Mouse (Mus musculus) G1E (cell line): ENCODE data around the gene BC067074.

ENCODE experiments used
- CTCF ChIP-seq: IDR thresholded peaks from 2 replicates; pipeline ENCODE4 v1.5.1; 2012; ENCODE audit warnings: low read depth, low read length, inconsistent platforms, mixed read lengths
- GATA1 ChIP-seq: IDR thresholded peaks from 2 replicates; pipeline ENCODE4 v1.6.1; 2012; ENCODE audit warnings: borderline replicate concordance, low read length, inconsistent platforms, mixed read lengths
- POLR2AphosphoS5 ChIP-seq: IDR thresholded peaks from 2 replicates; pipeline ENCODE4 v1.6.1; 2012; ENCODE audit warnings: low read depth, low read length, inconsistent platforms; ENCODE audit not compliant: insufficient replicate concordance
- TAL1 ChIP-seq: conservative IDR thresholded peaks from 2 replicates; pipeline ENCODE4 v1.6.1; 2012; ENCODE audit warnings: low read depth, low read length, inconsistent platforms, mixed read lengths

- TF ChIP-seq CTCF, result no peak
- no peak for TF ChIP-seq TAL1
- no peak for TF ChIP-seq GATA1
- TF ChIP-seq POLR2AphosphoS5, result no peak
Measured at GRCm38 (mm10) chr13:113333931-113334330, 41.0 kb downstream of the BC067074 start.
